Mouse (Mus musculus) brain, adult 10 weeks (tissue): ENCODE measurements around the gene Nat9. TPM values are rescaled to one million over a fixed set of nuclear protein-coding genes. Genes with fewer than 3 reads are reported as not detected.

Experiments
- polyA plus RNA-seq: library from polyadenylated mRNA; stranded (reverse); fragments of 350-450 nt; fragmentation: Illumina TruSeq; extraction: RNeasy Lipid Tissue Mini Kit (QIAGEN cat#74804); gene quantifications from one replicate; pipeline ENCODE4 v1.2.3, GENCODE M21; 2015; ENCODE audit warnings: low read depth, low replicate concordance

The Nat9 gene
- 35.8 TPM for polyA plus RNA-seq

GRCm38 (mm10) chr11:115187693-115188092 is at the start of gene Nat9:
Gene Nat9 (minus strand): TSS chr11:115187859.

GRCm38 (mm10) chr11:115187224-115187639 is 427 bp downstream of the Nat9 start, which contains the start of gene Tmem104:
Gene Tmem104 (plus strand): TSS chr11:115187487.

GRCm38 (mm10) chr11:115162832-115163480 is 24.7 kb downstream of the Nat9 start, which contains the start of gene Slc9a3r1:
Gene Slc9a3r1 (plus strand): TSS chr11:115163341.

GRCm38 (mm10) chr11:115133800-115134199 is 53.9 kb downstream of the Nat9 start, which contains the start of gene Cd300lf:
Gene Cd300lf (minus strand): TSS chr11:115133992.

Other genes with a start within 250 kb of the Nat9 start
- not detected for gene Cd300c, start 218.7 kb downstream of the Nat9 start, polyA plus RNA-seq
- gene Cd300ld, start 197.9 kb downstream of the Nat9 start, polyA plus RNA-seq = not detected
- gene Cd300c2, start 186.0 kb downstream of the Nat9 start, polyA plus RNA-seq = 8.6 TPM
- not detected for gene Cd300ld2, start 171.7 kb downstream of the Nat9 start, polyA plus RNA-seq
- gene Cd300ld4, start 160.8 kb downstream of the Nat9 start, polyA plus RNA-seq = not detected
- 2.1 TPM for gene Cd300ld5, start 150.1 kb downstream of the Nat9 start, polyA plus RNA-seq
- gene Cd300ld3, start 139.4 kb downstream of the Nat9 start, polyA plus RNA-seq = 0.70 TPM
- gene Cd300e, start 125.7 kb downstream of the Nat9 start, polyA plus RNA-seq = not detected
- 14.0 TPM for gene Rab37, start 96.4 kb downstream of the Nat9 start, polyA plus RNA-seq
- not detected for gene Cd300lf, start 53.9 kb downstream of the Nat9 start, polyA plus RNA-seq
- gene Slc9a3r1, start 24.5 kb downstream of the Nat9 start, polyA plus RNA-seq = 53.0 TPM
- 8.2 TPM for gene Tmem104, start 372 bp downstream of the Nat9 start, polyA plus RNA-seq
- 23.0 TPM for gene Grin2c, start 79.4 kb upstream of the Nat9 start, polyA plus RNA-seq
- 20.1 TPM for gene Fdxr, start 89.2 kb upstream of the Nat9 start, polyA plus RNA-seq
- 19.8 TPM for gene Fads6, start 109.8 kb upstream of the Nat9 start, polyA plus RNA-seq
- 0.85 TPM for gene Otop2, start 119.3 kb upstream of the Nat9 start, polyA plus RNA-seq
- gene Ush1g, start 134.2 kb upstream of the Nat9 start, polyA plus RNA-seq = 0.39 TPM
- not detected for gene Otop3, start 146.9 kb upstream of the Nat9 start, polyA plus RNA-seq
- 75.8 TPM for gene Hid1, start 179.9 kb upstream of the Nat9 start, polyA plus RNA-seq
- 13.6 TPM for gene Cdr2l, start 194.1 kb upstream of the Nat9 start, polyA plus RNA-seq
- 127 TPM for gene Mrpl58, start 215.9 kb upstream of the Nat9 start, polyA plus RNA-seq
- gene Atp5h, start 232.1 kb upstream of the Nat9 start, polyA plus RNA-seq = 1,061 TPM
- 73.5 TPM for gene Kctd2, start 232.3 kb upstream of the Nat9 start, polyA plus RNA-seq